8 mouse cellular contexts compared by ENCODE assay signal in genomic region chr9:43263946-43264451, GRCm38 (mm10). TPM values are rescaled to one million over a fixed set of nuclear protein-coding genes. Genes with fewer than 3 reads are reported as not detected.
DNase-seq lines count a peak whose midpoint lies in the region; ATAC-seq lines count a peak whose summit lies in the region.

No protein-coding gene starts in this region.

- no peaks in the 10 kb centered on the region for H3K9me3 ChIP-seq in forebrain, embryonic 12.5 days
- no peaks in the 10 kb centered on the region for H3K9me3 ChIP-seq in forebrain, embryonic 16.5 days (ENCODE audit: control insufficient read depth, low read length)

- H3K36me3 ChIP-seq in forebrain, embryonic 12.5 days (replicated peaks), result no peaks in the 10 kb centered on the region
- H3K36me3 ChIP-seq in forebrain, embryonic 16.5 days (ENCODE audit: control insufficient read depth, insufficient read depth), result no peaks in the 10 kb centered on the region

- no peaks in the 10 kb centered on the region; the same call in 1 of the 2 replicates for H3K27me3 ChIP-seq in forebrain, embryonic 12.5 days
- no peaks in the 10 kb centered on the region for H3K27me3 ChIP-seq in forebrain, embryonic 16.5 days (replicated peaks; ENCODE audit: control insufficient read depth, insufficient read depth, low read length)

- DNase-seq in embryo, embryonic 10.5 days (ENCODE audit: low spot score), result peak; percentile 83
- DNase-seq in heart, postnatal 25 days (ENCODE audit: low spot score), result peak; percentile 70
- peak; percentile 64 for DNase-seq in liver
- no peak for DNase-seq in right cerebral cortex, adult 2 months (ENCODE audit: low spot score in 2 of 2)
- DNase-seq in left cerebral cortex, adult 8-10 months (ENCODE audit: low spot score in 2 of 2), result no peak
- DNase-seq in cerebellum, adult 11 months, result no peak

- 0 out of 2 replicates have a peak overlapping the region, but pooled peaks have one; percentile 14 for H3K27ac ChIP-seq in forebrain, embryonic 12.5 days
- H3K27ac ChIP-seq in forebrain, embryonic 16.5 days (ENCODE audit: low read length), result no peak overlapping the region

- intact Hi-C loops in heart, postnatal 25 days (cut with DNase I), result no loop called here

- ATAC-seq in forebrain, embryonic 12.5 days (ENCODE audit: low FRiP score), result no peak
- ATAC-seq in forebrain, embryonic 16.5 days, result no peak

- no peak overlapping the region for H3K4me2 ChIP-seq in forebrain, embryonic 12.5 days
- no peak overlapping the region for H3K4me2 ChIP-seq in forebrain, embryonic 16.5 days (ENCODE audit: low read length)

- peaks cover 23% of the 10 kb centered on the region for H3K4me1 ChIP-seq in forebrain, embryonic 12.5 days
- no peaks in the 10 kb centered on the region; the same call in 1 of the 2 replicates for H3K4me1 ChIP-seq in forebrain, embryonic 16.5 days (replicated peaks; ENCODE audit: control insufficient read depth, insufficient read depth, low read length)

- no peak overlapping the region for H3K9ac ChIP-seq in forebrain, embryonic 12.5 days
- no peak overlapping the region for H3K9ac ChIP-seq in forebrain, embryonic 16.5 days (replicated peaks; ENCODE audit: low read depth, low read length)

- 18% methylated on average over 11 of the region's 11 CpGs for WGBS in forebrain, embryonic 12.5 days
- 15% methylated on average over 11 of the region's 11 CpGs for WGBS in forebrain, embryonic 16.5 days

- no peak overlapping the region for H3K4me3 ChIP-seq in forebrain, embryonic 12.5 days (replicated peaks)
- no peak overlapping the region for H3K4me3 ChIP-seq in forebrain, embryonic 16.5 days (replicated peaks; ENCODE audit: low read length)

RNA-seq across cellular contexts. Expression of gene Oaf, which starts 24.3 kb away (rescaled TPM):
- polyA plus RNA-seq in forebrain, embryonic 12.5 days (2016; fragmentation: Nextera tagmentation; extraction: Ambion mirVana), result 21.9 and 25.6 TPM in 2 replicates
- polyA plus RNA-seq in forebrain, embryonic 16.5 days (2015; fragmentation: Nextera tagmentation; extraction: Ambion mirVana), result 5.7 and 10.5 TPM in 2 replicates
- 10 to 100 TPM in 1 of 2 experiments, 1 to 10 TPM in 1; 9.4 to 14.8 TPM for total RNA-seq in heart, postnatal 25 days (2021)
- 10 to 100 TPM; 12.8 to 18.5 (median 15.2) TPM for total RNA-seq in left cerebral cortex, adult 8-10 months (2022)

RNA-seq across cellular contexts. Expression of gene Trim29, which starts 46.6 kb away (rescaled TPM):
- polyA plus RNA-seq in forebrain, embryonic 12.5 days (2016; fragmentation: Nextera tagmentation; extraction: Ambion mirVana), result 0.65 and 0.67 TPM in 2 replicates
- polyA plus RNA-seq in forebrain, embryonic 16.5 days (2015; fragmentation: Nextera tagmentation; extraction: Ambion mirVana), result 0.17 TPM in 1 of 2 replicates, not detected in the other
- under 1 TPM in 1 of 2 experiments, not detected in 1; 0.10 TPM for total RNA-seq in heart, postnatal 25 days (2021)
- under 1 TPM in 2 of 4 experiments, not detected in 2; 0.27 to 0.42 TPM for total RNA-seq in left cerebral cortex, adult 8-10 months (2022)

RNA-seq across cellular contexts. Expression of gene Pou2f3, which starts 53.8 kb away (rescaled TPM):
- not detected in 2 replicates for polyA plus RNA-seq in forebrain, embryonic 12.5 days (2016; fragmentation: Nextera tagmentation; extraction: Ambion mirVana)
- not detected in 2 replicates for polyA plus RNA-seq in forebrain, embryonic 16.5 days (2015; fragmentation: Nextera tagmentation; extraction: Ambion mirVana)
- under 1 TPM in 1 of 2 experiments, not detected in 1; 0.11 TPM for total RNA-seq in heart, postnatal 25 days (2021)
- under 1 TPM; 0.14 to 0.37 (median 0.27) TPM for total RNA-seq in left cerebral cortex, adult 8-10 months (2022)

Comparison
In these comparisons a context has a peak if more than half of its experiments do, and no peak if none do; other contexts are left out.
1. DNase-seq: peak in embryo, embryonic 10.5 days (single experiment), heart, postnatal 25 days (single experiment) and liver (single experiment); none in right cerebral cortex, adult 2 months (0 of 2), left cerebral cortex, adult 8-10 months (0 of 2) and cerebellum, adult 11 months (single experiment).